Mouse (Mus musculus) C2C12 (cell line): ENCODE measurements around the gene Sowahc.

Source experiments
- CEBPB ChIP-seq: IDR thresholded peaks from one replicate; pipeline ENCODE4 v1.6.1; 2011; ENCODE audit warnings: low read depth, mild to moderate bottlenecking, control low read depth, moderate library complexity
- CTCF ChIP-seq: IDR thresholded peaks from one replicate; pipeline ENCODE4 v1.5.1; 2011; ENCODE audit not compliant: control insufficient read depth, insufficient read depth, insufficient read length
- FOSL1 ChIP-seq: IDR thresholded peaks from one replicate; pipeline ENCODE4 v1.8.0; 2011; ENCODE audit warnings: mild to moderate bottlenecking, low read length; ENCODE audit not compliant: poor library complexity, insufficient read depth, severe bottlenecking
- MAX ChIP-seq: IDR thresholded peaks from one replicate; pipeline ENCODE4 v1.6.1; 2011; ENCODE audit warnings: mild to moderate bottlenecking, control low read depth
- MYOD1 ChIP-seq: IDR thresholded peaks from one replicate; pipeline ENCODE4 v1.6.1; 2011; ENCODE audit warnings: low read depth; ENCODE audit not compliant: control insufficient read depth, insufficient read length
- MYOG ChIP-seq: IDR thresholded peaks from one replicate; pipeline ENCODE4 v1.6.1; 2011; ENCODE audit not compliant: control insufficient read depth, insufficient read length; ENCODE audit errors: extremely low read depth
- USF1 ChIP-seq: IDR thresholded peaks from one replicate; pipeline ENCODE4 v1.6.1; 2011; ENCODE audit warnings: low read depth, mild to moderate bottlenecking, control low read depth, moderate library complexity

DNA sequence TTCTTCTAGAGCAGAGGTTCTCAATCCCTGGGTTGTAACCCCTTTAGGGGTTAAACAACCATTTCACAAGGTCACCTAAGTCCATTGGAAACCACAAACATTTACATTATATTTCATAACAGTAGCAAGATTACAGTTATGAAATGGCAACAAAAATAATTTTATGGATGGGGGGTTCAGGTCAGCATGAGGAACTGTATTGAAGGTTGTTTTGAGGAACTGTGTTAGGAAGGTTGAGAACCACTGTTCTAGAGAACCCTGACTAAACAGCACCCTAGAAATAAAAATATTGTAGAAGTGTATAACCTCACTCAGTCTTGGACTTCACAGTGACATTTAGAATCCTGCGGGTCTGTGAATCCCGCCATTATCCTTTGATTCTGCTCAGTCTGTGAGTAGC is 13.5 kb downstream of the Sowahc start:
- TF ChIP-seq CTCF (no peak), MAX (no peak), MYOG (no peak), FOSL1 (no peak), MYOD1 (no peak), USF1 (no peak), CEBPB (no peak)
